Mouse (Mus musculus) brain, embryonic 14.5 days (tissue): ENCODE results near the gene Gm14137.

Source experiments
- CTCF ChIP-seq: fragments of 200-500 bp; IDR thresholded peaks from 2 replicates; pipeline ENCODE4 v1.5.1; 2012; ENCODE audit warnings: inconsistent platforms, mild to moderate bottlenecking, moderate library complexity, borderline replicate concordance; ENCODE audit not compliant: insufficient read depth, insufficient read length; ENCODE audit errors: extremely low read depth
- POLR2A ChIP-seq: fragments of 200-500 bp; IDR thresholded peaks from 2 replicates; pipeline ENCODE4 v1.6.1; 2012; ENCODE audit warnings: mild to moderate bottlenecking, inconsistent platforms, borderline replicate concordance; ENCODE audit not compliant: poor library complexity, insufficient read depth, insufficient read length, severe bottlenecking; ENCODE audit errors: extremely low read depth

- no peak for TF ChIP-seq POLR2A
- TF ChIP-seq CTCF: no peak
Observed at GRCm38 (mm10) chr2:119172862-119173576, 1.3 kb upstream of the Gm14137 start.
